Mouse (Mus musculus): ENCODE data around the gene C530008M17Rik.

DNA sequence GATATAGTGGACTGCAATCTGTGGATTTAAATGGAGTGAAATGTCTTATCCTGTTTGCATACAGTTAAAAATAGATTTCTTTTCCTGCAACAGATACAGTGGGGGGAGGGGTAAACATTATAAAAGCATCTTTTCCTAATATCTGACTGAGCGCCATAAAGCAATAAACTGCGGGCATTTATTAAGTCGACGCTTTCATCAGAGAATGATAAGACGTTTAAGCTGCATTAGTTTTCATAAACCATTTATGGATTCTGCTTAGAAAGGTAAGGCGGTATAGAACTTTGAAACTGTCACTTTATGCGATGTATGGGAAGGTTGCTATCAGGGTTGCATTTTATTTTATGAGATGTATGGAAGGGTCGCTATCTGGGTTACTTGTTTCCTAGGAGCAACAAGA is 141.7 kb downstream of the C530008M17Rik start:
- TF ChIP-seq CTCF (IDR thresholded peaks at IDR 0.05; ENCODE audit: insufficient read depth, low read depth, low read length) (no peak), POLR2A (IDR thresholded peaks at IDR 0.05; ENCODE audit: insufficient read depth, low read depth, low read length) (no peak)

Data from olfactory bulb, adult 2 months (tissue).